Mouse (Mus musculus) mouse trophoblast stem cell (cell line): Measurements from ENCODE around the gene Npw.
"Not testable (repeated sequence)": the region's sequence is repeated elsewhere in the genome, so short reads cannot be mapped to it uniquely, and the experiment has no call there.

Source experiments
- in situ Hi-C, 2 experiments: fragments of 300-500 bp; cut with MseI, MboI; formaldehyde crosslinking; loops; 2 replicates in 1 of 2; 3 replicates in 1 of 2; pipeline ENCODE4 v1.15.1; 2025

The Npw gene

DNA sequence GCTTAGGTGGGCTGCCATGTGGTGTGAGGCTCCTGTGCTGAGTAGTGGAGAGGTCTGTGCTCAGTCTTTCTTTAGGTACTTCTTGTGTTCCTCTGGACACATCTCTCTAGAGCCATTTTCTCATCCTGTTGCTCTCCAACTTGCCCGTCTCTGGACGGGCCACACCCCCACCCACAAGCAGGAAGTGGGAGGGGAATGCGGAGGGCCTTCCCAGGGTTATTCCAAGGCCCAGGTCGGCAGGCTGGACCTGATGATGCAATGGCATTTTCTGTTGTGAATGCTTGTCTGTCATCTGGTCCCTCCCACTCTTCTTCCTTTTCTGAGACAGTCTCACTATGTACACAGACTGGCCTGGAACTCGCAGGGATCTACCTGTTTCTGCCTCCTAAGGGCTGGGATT is 13.9 kb upstream of the Npw start:
- in situ Hi-C loops, result no loop called here

DNA sequence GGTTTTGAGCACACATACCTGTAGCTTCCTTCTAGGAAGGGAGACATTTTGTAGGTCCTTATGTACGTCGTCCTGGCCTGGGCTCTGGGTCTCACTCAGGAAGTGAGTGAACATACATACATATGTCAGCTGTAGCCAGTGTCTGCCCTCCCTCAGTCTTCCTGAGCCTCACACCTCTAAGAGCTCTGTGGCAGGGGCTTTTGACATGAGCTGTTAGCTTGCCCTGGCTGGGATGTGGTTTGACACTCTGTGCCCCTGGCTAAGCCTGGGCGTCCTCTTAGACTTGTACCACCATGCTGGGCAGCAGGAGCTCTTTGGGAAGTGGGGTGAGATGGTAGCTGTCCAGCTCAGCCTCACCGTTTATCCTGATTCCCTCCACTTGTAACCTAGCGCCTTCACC is 13.1 kb upstream of the Npw start:
- in situ Hi-C loops, result no loop called here

DNA sequence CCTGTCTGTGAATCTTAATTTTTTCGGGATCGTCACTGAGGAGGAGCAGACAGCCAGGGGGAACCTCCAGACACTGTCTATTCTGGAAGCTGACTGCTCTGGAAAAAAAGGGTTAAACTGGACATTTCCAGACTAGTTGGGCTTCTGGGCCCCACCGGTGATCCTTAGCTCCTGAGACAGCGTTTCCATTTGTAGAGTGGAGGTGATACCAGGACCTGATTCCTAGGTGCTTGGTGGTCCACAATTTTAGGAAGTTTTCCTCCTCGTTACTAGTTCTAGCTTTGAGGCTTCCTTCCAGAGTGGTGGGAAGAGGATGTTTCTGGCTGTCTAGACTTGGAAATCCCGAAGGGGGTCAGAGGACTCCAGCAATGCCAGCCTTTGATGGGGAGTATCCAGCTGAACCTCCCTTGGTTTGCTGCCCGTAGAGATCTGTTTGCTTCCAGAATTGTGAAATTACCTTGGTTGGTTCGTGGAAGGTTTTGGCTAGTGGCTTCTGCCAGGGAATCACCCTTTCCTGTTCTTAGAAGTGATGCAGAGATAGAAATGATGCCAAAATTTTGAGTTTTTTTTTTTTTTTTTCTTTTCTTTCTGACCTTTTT is 12.1 kb upstream of the Npw start:
- in situ Hi-C loops, result no loop called here

DNA sequence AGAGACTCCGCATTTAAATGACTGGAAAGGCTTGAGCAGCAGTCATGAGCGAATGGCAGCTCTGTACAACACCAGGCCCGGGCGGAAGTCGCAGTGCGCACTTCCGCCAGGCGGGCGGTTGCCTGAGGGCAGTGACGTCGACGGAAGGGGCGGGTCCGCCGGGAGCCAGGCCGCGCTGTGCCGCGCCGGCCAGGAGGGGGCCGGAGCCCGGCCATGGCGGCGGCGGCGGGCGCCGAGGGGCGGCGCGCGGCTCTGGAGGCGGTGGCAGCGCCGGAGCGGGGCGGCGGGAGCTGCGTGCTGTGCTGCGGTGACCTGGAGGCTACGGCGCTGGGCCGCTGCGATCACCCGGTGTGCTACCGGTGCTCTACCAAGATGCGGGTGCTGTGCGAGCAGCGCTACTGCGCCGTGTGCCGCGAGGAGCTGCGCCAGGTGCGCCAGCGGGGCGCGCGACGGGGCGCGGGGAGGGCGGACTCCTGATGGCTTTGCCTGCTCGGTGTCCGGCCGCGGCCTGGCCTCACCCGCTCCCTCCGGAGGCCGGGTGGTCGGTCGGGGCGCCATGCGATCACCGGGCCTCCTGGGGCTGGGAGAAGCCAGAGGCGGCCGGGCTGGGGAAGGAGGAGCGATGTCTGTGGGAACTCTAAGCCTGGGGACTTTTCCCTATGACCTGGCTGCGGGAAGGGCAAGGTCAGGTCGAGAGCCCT is 11.4 kb upstream of the Npw start, which contains the start of gene Zfp598:
TSS of gene Zfp598 (plus strand) at position 143 of the 701 bp plus-strand sequence.
- in situ Hi-C loops, result no loop called here

DNA sequence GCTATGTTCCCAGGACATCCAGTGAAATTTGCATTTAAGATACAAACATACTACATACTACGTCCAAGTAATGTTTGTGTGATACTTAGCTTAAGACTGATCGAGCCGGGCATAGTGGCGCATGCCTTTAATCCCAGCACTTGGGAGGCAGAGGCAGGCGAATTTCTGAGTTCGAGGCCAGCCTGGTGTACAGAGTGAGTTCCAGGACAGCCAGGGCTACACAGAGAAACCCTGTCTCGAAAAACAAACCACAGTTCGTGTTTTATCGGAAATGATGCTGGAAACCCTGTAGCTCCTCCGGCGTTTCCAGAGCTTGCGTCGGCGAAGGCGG is 10.9 kb upstream of the Npw start:
- in situ Hi-C loops, result not testable (repeated sequence)

DNA sequence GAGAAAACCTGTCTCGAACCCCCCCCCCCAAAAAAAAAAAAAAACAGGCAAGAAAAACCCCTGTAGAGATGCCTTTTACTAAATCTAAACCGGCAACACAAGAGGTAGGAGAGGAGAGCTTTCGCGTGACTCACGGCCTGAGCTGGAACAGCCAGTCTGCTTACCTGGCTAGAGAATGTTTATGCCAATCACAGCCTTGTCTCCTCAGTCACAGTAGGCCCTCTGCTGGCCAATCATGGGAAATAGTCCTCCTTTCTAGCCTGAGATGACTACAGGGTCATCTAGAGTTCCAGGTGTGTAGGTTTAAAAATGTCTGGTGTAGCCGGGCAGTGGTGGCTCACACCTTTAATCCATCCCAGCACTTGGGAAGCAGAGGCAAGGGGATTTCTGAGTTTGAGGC is 9.2 kb upstream of the Npw start:
- in situ Hi-C loops, result no loop called here

DNA sequence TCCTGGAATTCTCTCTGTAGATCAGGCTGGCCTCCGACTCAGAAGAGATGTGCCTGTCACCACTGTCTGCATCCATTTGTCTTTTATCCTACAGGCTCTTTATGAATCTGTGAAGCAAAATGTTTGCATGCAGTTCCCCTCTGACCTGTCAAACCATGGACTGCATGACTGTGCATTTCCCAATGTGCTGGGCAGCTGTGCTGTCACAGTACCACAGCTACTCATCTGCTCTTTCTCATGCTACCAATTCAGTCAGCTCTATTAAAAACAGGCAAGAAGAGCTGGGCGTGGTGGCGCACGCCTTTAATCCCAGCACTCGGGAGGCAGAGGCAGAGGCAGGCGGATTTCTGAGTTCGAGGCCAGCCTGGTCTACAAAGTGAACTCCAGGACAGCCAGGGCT is 8.8 kb upstream of the Npw start:
- in situ Hi-C loops, result not testable (repeated sequence)

DNA sequence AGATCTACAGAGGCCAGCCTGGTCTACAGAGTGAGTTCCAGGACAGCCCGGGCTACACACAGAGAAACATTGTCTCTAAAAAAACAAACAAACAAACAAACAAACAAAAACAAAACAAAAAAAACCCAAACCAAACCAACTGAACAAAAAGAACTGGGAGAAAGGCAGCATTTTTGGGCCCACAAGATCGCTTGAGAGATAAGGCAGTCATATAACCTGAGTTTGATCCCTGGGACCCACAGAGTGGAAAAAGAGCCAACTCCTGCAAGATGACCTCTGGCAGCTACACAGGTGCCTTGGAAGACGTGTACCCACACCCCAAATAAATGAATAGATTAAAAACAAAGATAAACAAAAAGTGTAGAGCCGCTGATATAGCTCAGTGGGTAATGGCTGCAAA is 3.3 kb downstream of the Npw start:
- in situ Hi-C loops, result loop anchor here (5.0 to 10.0 kb wide), 2 partner anchors 108 to 110 kb away; partner anchors contain the start of gene Pkd1 (in 2 of the 2)

DNA sequence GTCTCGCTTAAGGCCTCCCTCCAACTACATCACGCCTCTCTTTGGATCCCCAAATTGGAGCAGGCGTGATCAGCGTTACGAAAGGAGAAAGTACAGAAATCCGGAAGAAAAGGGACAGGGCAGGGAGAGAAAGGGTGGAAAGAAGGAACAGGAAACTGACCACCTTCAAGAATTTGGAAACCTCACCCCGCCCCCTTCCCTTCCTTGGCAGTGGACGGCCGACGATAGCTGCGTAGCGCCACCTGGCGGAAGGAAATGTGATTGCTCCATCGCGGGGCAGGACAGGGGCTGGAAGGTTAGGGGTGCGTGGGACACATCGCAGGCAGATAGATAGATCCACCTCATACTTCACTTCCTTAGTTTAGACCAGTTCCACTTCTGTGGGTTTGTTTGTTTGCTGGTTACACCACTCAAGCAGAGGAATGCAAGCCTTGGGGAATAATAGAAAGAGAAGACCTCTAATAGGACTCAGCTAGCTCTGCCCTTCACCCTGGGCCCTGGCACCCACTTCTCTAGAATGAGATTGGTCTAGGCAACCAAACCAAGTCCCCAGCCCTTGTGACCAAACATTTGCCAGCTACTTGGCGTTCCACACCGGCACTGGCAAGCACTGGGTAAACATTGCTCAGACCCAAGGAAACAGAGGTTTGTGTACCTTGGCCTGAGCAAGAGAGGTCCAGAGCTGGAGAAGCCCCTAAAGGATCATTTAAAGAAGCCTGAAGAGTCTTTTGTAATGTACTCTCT is 4.1 kb downstream of the Npw start:
- in situ Hi-C loops, result loop anchor here in 1 of 2 experiments (10.0 kb wide), 1 partner anchor 109 kb away; the partner anchor contains the start of gene Pkd1

DNA sequence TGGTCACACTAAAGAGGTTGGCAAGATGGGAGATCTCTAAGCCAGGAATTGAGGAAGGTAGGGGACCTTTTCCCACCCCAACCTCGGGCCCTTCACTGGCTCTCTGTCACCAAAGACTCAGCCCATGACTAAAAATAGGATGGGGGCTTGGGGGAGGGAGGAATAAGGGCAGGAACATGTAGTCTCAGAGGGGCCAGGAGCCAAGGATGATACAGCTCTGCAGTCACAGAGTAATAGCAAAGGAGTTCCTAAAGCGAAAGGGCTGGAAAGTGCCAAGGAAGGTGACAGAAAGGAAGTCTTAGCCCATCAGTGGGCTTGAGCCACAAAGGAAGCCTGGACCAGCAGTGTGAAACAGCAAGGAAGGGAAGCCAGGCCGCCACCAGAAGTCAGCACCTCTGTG is 6.4 kb downstream of the Npw start:
- in situ Hi-C loops, result loop anchor here in 1 of 2 experiments (10.0 kb wide), 1 partner anchor 107 kb away; the partner anchor contains the start of gene Pkd1

DNA sequence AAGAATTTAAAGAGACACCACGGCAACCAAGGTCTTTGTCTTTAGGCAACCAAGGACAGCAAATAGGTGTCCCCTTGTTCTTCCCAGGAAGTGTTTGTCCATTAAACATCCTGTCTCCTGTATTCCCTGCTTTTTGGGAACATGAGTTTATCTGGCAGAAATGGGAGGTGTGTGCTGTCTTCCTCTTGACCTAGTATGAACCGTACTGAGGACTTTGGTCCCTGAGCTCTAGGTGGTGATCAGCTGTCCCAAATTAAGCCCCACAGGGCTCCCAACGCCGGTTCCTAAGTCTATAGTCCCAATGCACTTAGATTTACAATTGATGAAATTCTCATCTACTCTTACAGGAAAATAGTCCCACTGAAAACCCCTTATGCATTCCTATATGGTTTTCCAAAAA is 7.5 kb downstream of the Npw start:
- in situ Hi-C loops, result loop anchor here in 1 of 2 experiments (10.0 kb wide), 1 partner anchor 106 kb away; the partner anchor contains the start of gene Pkd1

DNA sequence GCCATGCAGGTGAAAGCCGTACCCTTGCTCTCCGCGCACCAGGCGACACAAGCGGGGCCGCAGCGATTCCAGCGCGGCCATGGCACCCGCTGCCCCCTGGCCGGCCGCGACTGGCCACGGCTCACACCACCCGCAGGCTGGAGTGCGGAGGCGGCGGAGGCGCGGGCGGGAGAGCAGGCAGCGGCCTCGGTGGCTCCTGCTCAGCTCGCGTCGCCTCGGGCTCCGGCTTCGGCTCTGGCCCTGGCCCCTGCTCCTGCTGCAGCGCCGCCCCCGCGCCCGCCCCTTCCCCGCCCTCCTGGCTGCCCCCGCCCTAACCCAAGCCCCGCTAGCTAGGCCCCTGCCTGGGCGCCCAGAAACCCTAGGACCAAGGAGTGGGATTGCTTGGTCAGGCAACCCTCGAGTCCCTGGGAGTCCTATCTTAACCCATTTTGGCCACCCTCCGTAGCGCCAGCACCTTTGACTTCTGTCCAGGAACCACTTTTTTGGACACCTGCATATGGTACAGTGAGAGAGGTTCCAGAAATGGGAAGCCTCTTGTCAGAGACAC is 8.1 kb downstream of the Npw start, which contains the start of gene Slc9a3r2:
TSS of gene Slc9a3r2 (minus strand) at position 258 of the 547 bp plus-strand sequence.
- in situ Hi-C loops, result loop anchor here in 1 of 2 experiments (10.0 kb wide), 1 partner anchor 105 kb away; the partner anchor contains the start of gene Pkd1

DNA sequence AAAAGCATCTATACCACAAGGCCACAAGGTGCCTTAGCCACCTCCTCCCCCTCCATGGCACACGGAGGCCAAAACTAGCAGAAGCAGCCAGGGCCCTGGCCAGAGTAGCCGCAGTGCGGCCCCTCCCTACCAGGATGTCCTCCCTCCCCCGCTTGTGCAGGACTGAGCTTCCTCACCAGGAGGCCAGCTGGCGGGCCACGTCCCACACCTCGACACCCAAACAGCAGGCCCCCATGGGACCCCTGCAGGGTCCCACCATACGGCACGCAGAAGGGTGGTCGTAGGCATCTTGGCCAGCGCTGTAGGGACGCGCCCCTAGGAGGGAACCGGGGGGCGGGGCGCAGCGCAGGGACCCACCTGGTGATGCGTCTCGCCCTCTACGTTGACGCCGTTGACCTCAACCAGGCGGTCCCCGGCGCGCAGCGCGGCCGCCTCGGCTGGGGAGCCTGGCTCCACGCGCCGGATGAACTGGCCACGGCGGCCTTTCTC is 8.6 kb downstream of the Npw start:
- in situ Hi-C loops, result loop anchor here in 1 of 2 experiments (10.0 kb wide), 1 partner anchor 105 kb away; the partner anchor contains the start of gene Pkd1

DNA sequence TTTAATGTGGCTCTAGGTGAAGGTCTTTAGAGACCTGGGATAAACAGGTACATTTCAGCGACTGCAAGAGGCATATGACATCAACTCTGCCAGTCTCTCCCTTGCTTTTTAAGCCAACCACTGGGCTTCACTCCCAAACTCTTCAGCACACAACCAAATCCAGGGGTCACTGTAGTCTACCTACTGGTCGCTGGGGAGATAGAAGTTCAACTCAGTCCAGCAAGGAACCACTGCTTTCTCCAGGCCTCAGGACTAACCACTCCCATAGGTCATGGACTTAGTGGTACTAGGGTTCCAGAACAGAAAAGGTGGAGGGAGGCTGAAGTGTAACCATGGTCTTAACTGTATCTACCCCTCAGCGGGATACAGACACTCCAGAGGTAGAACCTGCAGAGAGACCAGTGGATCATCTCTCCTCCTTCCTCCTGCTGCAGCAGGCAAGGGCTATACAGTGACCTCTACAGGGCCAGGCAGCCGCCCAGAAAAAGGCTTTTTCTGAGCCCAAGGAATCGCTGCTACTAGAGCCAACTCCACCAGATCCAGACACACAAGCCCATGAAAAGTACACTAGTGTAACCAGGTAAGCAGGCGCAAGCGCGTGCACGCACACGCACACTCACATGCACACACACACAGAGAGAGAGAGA is 9.4 kb downstream of the Npw start:
- in situ Hi-C loops, result no loop called here

DNA sequence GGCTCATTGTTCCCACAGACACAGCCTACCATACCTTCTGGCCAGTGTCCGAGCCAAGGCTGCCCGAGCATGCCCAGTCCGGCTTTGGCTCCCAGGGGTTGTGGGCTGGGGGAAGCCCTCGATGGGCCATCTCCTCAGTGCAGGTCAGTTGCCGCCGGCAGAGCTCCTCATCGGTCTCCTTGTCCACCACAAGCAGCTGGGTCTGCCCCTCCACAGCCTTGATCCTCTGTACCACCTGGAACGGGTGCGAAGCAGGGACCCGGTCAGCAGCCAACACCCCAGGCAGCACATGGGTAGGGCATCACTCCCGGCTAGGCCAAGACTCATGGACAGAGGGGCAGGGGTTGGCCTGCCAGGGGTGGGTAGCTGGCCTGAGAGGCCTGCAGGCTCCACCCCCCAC is 10.8 kb downstream of the Npw start:
- in situ Hi-C loops, result no loop called here

DNA sequence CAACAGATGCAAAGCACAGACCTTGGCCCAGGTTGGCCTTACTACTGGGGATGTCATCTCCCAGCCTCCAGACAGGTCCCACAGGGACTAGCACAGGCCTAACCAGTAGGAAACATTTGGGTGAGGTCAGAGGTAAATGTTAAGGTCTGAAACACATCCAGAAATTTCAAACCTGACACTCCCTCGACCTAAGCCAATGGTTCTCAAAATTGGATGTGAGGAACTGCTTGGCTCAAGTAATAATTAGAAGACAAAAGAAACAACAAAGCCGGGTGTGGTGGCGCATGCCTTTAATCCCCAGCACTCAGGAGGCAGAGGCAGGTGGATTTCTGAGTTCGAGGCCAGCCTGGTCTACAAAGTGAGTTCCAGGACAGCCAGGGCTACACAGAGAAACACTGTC is 11.9 kb downstream of the Npw start:
- in situ Hi-C loops, result no loop called here

DNA sequence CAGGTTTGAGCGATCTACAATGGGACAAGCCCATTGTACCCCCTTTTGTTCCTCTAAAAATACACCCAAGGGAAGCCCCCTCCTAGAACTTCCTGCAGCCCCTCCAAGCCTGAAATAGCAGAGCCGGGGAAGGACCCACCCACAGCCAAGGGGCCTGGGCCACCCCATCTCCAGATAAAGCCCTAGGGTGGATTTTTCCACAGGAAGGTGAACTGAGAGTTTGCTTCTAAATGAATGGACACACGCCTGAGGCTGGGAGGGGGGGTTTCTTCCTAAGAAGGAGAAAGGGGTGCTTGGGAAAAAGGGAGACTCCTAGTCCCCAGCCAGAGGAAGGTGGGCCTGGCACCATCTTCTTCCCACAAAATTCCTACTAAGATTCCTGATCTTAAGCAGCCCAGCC is 12.3 kb downstream of the Npw start:
- in situ Hi-C loops, result no loop called here

DNA sequence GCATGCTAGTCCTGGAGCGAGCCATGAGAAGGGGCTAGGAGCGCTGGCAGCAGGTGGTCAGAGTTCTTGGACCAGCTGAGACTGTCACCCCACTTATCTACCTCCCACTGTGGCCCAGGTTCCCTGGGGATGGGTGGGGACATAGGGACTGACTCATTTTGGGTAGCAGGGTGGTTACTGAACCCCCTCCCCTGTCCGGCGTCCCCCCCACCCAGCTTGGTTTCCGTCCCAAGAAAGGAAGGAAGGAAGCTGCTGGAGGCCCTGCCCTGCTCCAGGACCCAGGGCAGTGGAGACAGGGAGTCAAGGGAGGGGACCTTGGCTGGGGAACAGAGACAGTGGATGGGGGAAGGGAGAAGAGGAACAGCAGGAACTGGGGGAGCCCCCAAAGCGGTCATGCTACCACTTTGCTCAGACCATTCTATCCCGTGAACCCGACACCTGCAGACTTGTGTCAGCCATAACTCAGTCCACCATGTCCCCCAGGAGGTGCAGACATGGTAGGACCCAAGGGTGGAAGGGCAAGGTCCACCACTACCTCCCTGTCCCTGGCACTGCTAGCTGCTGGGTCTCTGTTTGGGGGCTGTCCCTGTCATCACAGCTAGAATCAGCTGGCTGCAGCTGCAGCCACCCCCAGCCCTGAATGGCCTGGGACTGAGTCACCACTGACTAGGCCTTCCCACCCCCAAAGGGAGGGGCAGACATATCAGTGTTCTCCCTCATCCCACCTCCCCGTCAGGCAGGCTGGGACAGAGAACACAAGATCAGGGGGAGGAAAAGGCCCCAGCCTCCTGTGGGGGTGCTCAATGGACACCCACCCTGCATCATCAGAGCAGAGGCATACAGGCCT is 13.2 kb downstream of the Npw start:
- in situ Hi-C loops, result no loop called here

DNA sequence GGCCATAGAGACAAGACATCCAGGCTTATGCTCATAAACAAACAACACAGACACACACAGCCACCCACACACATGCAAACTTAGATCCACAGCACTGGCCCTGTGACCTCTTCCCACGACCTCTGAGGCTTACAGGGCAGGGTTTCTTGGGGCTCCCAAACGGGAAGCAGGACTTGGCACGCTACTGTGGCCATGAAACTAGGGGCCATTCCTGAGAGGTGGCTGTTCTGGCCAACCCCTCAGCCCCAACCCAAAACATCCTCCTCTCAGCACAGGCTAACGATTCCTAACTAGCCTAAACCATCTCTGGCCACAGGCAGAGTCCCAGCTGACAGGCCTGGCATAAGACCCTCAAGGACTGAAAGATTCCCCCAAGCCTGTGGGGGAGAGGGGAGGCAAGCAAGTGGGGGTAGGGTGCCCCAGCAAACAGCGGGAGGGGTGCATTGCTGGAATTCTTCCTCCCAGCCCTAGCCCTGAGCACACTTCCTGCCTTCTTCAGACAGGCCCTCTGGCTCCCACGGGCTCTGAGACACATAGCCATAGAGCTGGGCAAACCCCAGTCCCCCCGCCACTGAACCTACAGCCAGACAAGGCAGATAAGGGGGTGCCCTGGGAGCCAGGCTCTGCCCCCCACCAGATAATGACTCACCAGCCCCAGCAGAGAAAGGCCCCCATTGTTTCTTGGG is 14.1 kb downstream of the Npw start:
- in situ Hi-C loops, result no loop called here
